27 mouse cellular contexts compared by ENCODE assay signal in genomic region chr14:20626971-20627370, GRCm38 (mm10). TPM values are rescaled to one million over a fixed set of nuclear protein-coding genes. Genes with fewer than 3 reads are reported as not detected.
A peak's percentile ranks its signal among the peaks of the same experiment; 100 is the strongest.
DNase-seq lines count a peak whose midpoint lies in the region; ATAC-seq and TF ChIP-seq lines count a peak whose summit lies in the region.
"Had no signal": no experiment of that assay in that cellular context is flagged by ENCODE, and none has a peak within 500 bp of the region (broad histone marks: within the 10 kb centered on the region; RNA-seq: fewer than 3 reads in every experiment).

No protein-coding gene starts in this region.

- no peak overlapping the region for H3K4me3 ChIP-seq in intestine, postnatal 0 days (ENCODE audit: low read depth, low read length)
- H3K4me3 ChIP-seq in intestine, embryonic 15.5 days (replicated peaks) = no peak overlapping the region
- H3K4me3 ChIP-seq in cerebellum, adult 2 months (replicated peaks; ENCODE audit: insufficient read depth, low read depth, low read length) = no peak overlapping the region
- H3K4me3 ChIP-seq: embryonic facial prominence, embryonic 15.5 days; gastrocnemius, adult 2 months; heart, embryonic 15.5 days; hindbrain, embryonic 12.5 days; lung, embryonic 15.5 days; megakaryocyte, embryonic 14.5 days; midbrain, embryonic 13.5 days had no signal

- no peaks in the 10 kb centered on the region for H3K27me3 ChIP-seq in intestine, postnatal 0 days (replicated peaks; ENCODE audit: control insufficient read depth, insufficient read depth, low read length)
- H3K27me3 ChIP-seq in intestine, embryonic 15.5 days (replicated peaks) = no peaks in the 10 kb centered on the region
- no peaks in the 10 kb centered on the region for H3K27me3 ChIP-seq in cerebellum, adult 2 months (ENCODE audit: control insufficient read depth, insufficient read depth, low read length)
- H3K27me3 ChIP-seq: embryonic facial prominence, embryonic 15.5 days; heart, embryonic 15.5 days; hindbrain, embryonic 12.5 days; lung, embryonic 15.5 days; megakaryocyte, embryonic 14.5 days; midbrain, embryonic 13.5 days had no signal

- no peak for TF ChIP-seq CTCF in intestine, postnatal 0 days (IDR thresholded peaks at IDR 0.05; ENCODE audit: low read depth)
- TF ChIP-seq CTCF in cerebellum, adult 2 months (IDR thresholded peaks at IDR 0.05; ENCODE audit: borderline replicate concordance, insufficient read depth, low read depth, low read length) = no peak

- H3K9ac ChIP-seq in intestine, postnatal 0 days (ENCODE audit: low read depth, low read length) = no peak overlapping the region
- no peak overlapping the region for H3K9ac ChIP-seq in intestine, embryonic 15.5 days
- H3K9ac ChIP-seq: embryonic facial prominence, embryonic 15.5 days; heart, embryonic 15.5 days; hindbrain, embryonic 12.5 days; liver, embryonic 14.5 days; lung, embryonic 15.5 days; midbrain, embryonic 13.5 days had no signal

- no peaks in the 10 kb centered on the region for H3K9me3 ChIP-seq in intestine, postnatal 0 days (ENCODE audit: control insufficient read depth)
- H3K9me3 ChIP-seq in intestine, embryonic 15.5 days = no peaks in the 10 kb centered on the region
- H3K9me3 ChIP-seq: embryonic facial prominence, embryonic 15.5 days; heart, embryonic 15.5 days; hindbrain, embryonic 12.5 days; lung, embryonic 15.5 days; megakaryocyte, embryonic 14.5 days; midbrain, embryonic 13.5 days had no signal

- DNase-seq in heart, adult 11 months = peak; percentile 85
- no peak for DNase-seq in heart, postnatal 25 days (ENCODE audit: low spot score)
- peak; percentile 28 to 41 for DNase-seq in cerebellum, adult 2 months
- peak; percentile 29 to 44 for DNase-seq in cerebellum, postnatal 36 days
- DNase-seq in thymus, adult 18-20 months = no peak
- no peak for DNase-seq in layer of hippocampus, postnatal 36 days
- DNase-seq: adrenal gland, postnatal 36 days; gastrocnemius, adult 2 months; kidney, adult 9 months; kidney, postnatal 14 days; lung, postnatal 36 days; thymus, postnatal 36 days had no signal

- H3K36me3 ChIP-seq in intestine, postnatal 0 days (ENCODE audit: control insufficient read depth, insufficient read depth) = no peaks in the 10 kb centered on the region
- no peaks in the 10 kb centered on the region for H3K36me3 ChIP-seq in intestine, embryonic 15.5 days
- H3K36me3 ChIP-seq: embryonic facial prominence, embryonic 15.5 days; heart, embryonic 15.5 days; hindbrain, embryonic 12.5 days; lung, embryonic 15.5 days; midbrain, embryonic 13.5 days had no signal

- no peak overlapping the region for H3K4me2 ChIP-seq in intestine, postnatal 0 days (replicated peaks; ENCODE audit: low read depth)
- no peak overlapping the region for H3K4me2 ChIP-seq in intestine, embryonic 15.5 days (replicated peaks)
- H3K4me2 ChIP-seq: embryonic facial prominence, embryonic 15.5 days; heart, embryonic 15.5 days; hindbrain, embryonic 12.5 days; lung, embryonic 15.5 days; midbrain, embryonic 13.5 days had no signal

- no peak for ATAC-seq in intestine, postnatal 0 days
- no peak for ATAC-seq in intestine, embryonic 15.5 days
- ATAC-seq: CD4-positive, CD25-positive, alpha-beta regulatory T cell, adult 4 months; forebrain, embryonic 14.5 days; midbrain, embryonic 13.5 days had no signal

- no peaks in the 10 kb centered on the region for H3K4me1 ChIP-seq in intestine, postnatal 0 days (replicated peaks; ENCODE audit: control insufficient read depth, insufficient read depth, low read length)
- H3K4me1 ChIP-seq in intestine, embryonic 15.5 days (replicated peaks) = no peaks in the 10 kb centered on the region
- no peaks in the 10 kb centered on the region for H3K4me1 ChIP-seq in cerebellum, adult 2 months (ENCODE audit: control insufficient read depth, insufficient read depth, low read length)
- H3K4me1 ChIP-seq: embryonic facial prominence, embryonic 15.5 days; hindbrain, embryonic 12.5 days; lung, embryonic 15.5 days; midbrain, embryonic 13.5 days had no signal

- TF ChIP-seq POLR2A in cerebellum, adult 2 months (IDR thresholded peaks at IDR 0.05; ENCODE audit: borderline replicate concordance, insufficient read depth, low read length) = no peak

- H3K27ac ChIP-seq in intestine, postnatal 0 days (ENCODE audit: low read depth, low read length) = peak overlapping the region; percentile 75
- H3K27ac ChIP-seq in intestine, embryonic 15.5 days = no peak overlapping the region
- H3K27ac ChIP-seq in cerebellum, adult 2 months (ENCODE audit: insufficient read depth, low read length) = no peak overlapping the region
- H3K27ac ChIP-seq: embryonic facial prominence, embryonic 15.5 days; gastrocnemius, adult 2 months; heart, embryonic 15.5 days; hindbrain, embryonic 12.5 days; liver, embryonic 14.5 days; lung, embryonic 15.5 days; midbrain, embryonic 13.5 days had no signal

- WGBS in intestine, postnatal 0 days = 61% methylated on average over 3 of the region's 3 CpGs
- 79% methylated on average over 3 of the region's 3 CpGs for WGBS in intestine, embryonic 15.5 days
- 24% methylated on average over 3 of the region's 3 CpGs for WGBS in cerebellum, adult 2 months

- intact Hi-C loops in heart, postnatal 25 days (cut with DNase I) = no loop called here

RNA-seq across cellular contexts. Expression of gene Usp54, which starts 13.9 kb away (rescaled TPM):
- 10 to 100 TPM; 16.6 to 17.6 TPM for total RNA-seq in heart, postnatal 25 days (2021)
- 2.2 and 2.6 TPM in 2 replicates for polyA plus RNA-seq in intestine, postnatal 0 days (2015; fragmentation: Nextera tagmentation; extraction: Ambion mirVana)
- polyA plus RNA-seq in intestine, embryonic 15.5 days (2015; fragmentation: Nextera tagmentation; extraction: Ambion mirVana) = 3.8 and 4.4 TPM in 2 replicates
- 60.6 and 63.1 TPM in 2 replicates for polyA plus RNA-seq in cerebellum, adult 2 months (2012; rRNA removed)
- total RNA-seq in layer of hippocampus, postnatal 36 days (2021) = 10 to 100 TPM; 49.1 to 57.8 TPM

RNA-seq across cellular contexts. Expression of gene Myoz1, which starts 29.4 kb away (rescaled TPM):
- under 1 TPM; 0.39 to 0.67 TPM for total RNA-seq in heart, postnatal 25 days (2021)
- polyA plus RNA-seq in intestine, postnatal 0 days (2015; fragmentation: Nextera tagmentation; extraction: Ambion mirVana) = not detected in 2 replicates
- polyA plus RNA-seq in intestine, embryonic 15.5 days (2015; fragmentation: Nextera tagmentation; extraction: Ambion mirVana) = 0.13 and 0.57 TPM in 2 replicates
- polyA plus RNA-seq in cerebellum, adult 2 months (2012; rRNA removed) = not detected in 2 replicates
- total RNA-seq in layer of hippocampus, postnatal 36 days (2021) = not detected
- total RNA-seq: adrenal gland, postnatal 36 days; common myeloid progenitor, adult 5-6 weeks; layer of hippocampus, adult 18-20 months; left cerebral cortex, postnatal 14 days had no signal
- polyA plus RNA-seq: CD4-positive, CD25-positive, alpha-beta regulatory T cell, adult 4 months; forebrain, embryonic 14.5 days; intestine, embryonic 14.5 days; midbrain, embryonic 13.5 days had no signal

RNA-seq across cellular contexts. Expression of gene Synpo2l, which starts 41.2 kb away (rescaled TPM):
- 100 to 1,000 TPM; 128 to 138 TPM for total RNA-seq in heart, postnatal 25 days (2021)
- 0.23 and 0.27 TPM in 2 replicates for polyA plus RNA-seq in intestine, postnatal 0 days (2015; fragmentation: Nextera tagmentation; extraction: Ambion mirVana)
- polyA plus RNA-seq in intestine, embryonic 15.5 days (2015; fragmentation: Nextera tagmentation; extraction: Ambion mirVana) = 0.13 and 0.52 TPM in 2 replicates
- polyA plus RNA-seq in cerebellum, adult 2 months (2012; rRNA removed) = 0.08 and 0.13 TPM in 2 replicates
- total RNA-seq in layer of hippocampus, postnatal 36 days (2021) = under 1 TPM; 0.15 TPM
- polyA plus RNA-seq: CD4-positive, CD25-positive, alpha-beta regulatory T cell, adult 4 months had no signal

RNA-seq across cellular contexts. Expression of gene Sec24c, which starts 47.1 kb away (rescaled TPM):
- total RNA-seq in heart, postnatal 25 days (2021) = 100 to 1,000 TPM in 1 of 2 experiments, 10 to 100 TPM in 1; 96.8 to 107 TPM
- polyA plus RNA-seq in intestine, postnatal 0 days (2015; fragmentation: Nextera tagmentation; extraction: Ambion mirVana) = 51.0 and 53.8 TPM in 2 replicates
- 82.8 and 96.2 TPM in 2 replicates for polyA plus RNA-seq in intestine, embryonic 15.5 days (2015; fragmentation: Nextera tagmentation; extraction: Ambion mirVana)
- 93.3 and 116 TPM in 2 replicates for polyA plus RNA-seq in cerebellum, adult 2 months (2012; rRNA removed)
- total RNA-seq in layer of hippocampus, postnatal 36 days (2021) = 100 to 1,000 TPM; 116 to 125 TPM

Comparison
In these comparisons a context has a peak if more than half of its experiments do, and no peak if none do; other contexts are left out.
1. DNase-seq: peak in heart, adult 11 months (single experiment), cerebellum, adult 2 months (2 of 2) and cerebellum, postnatal 36 days (2 of 2); none in heart, postnatal 25 days (single experiment), thymus, adult 18-20 months (0 of 2) and layer of hippocampus, postnatal 36 days (0 of 2).
2. RNA of gene Usp54, which starts 13.9 kb away (polyA plus RNA-seq): 60.6 to 63.1 TPM in cerebellum, adult 2 months; 3.8 to 4.4 TPM in intestine, embryonic 15.5 days and 2.2 to 2.6 TPM in intestine, postnatal 0 days; every median in the first group is over 10 times any median in the second.